Comparison of ENCODE assay signal across 32 mouse cellular contexts in genomic region chr13:59782145-59782544, GRCm38 (mm10). TPM values are rescaled to one million over a fixed set of nuclear protein-coding genes. Genes with fewer than 3 reads are reported as not detected.
DNase-seq lines count a peak whose midpoint lies in the region; ATAC-seq lines count a peak whose summit lies in the region.
"Had no signal": no experiment of that assay in that cellular context is flagged by ENCODE, and none has a peak within 500 bp of the region (broad histone marks: within the 10 kb centered on the region; RNA-seq: fewer than 3 reads in every experiment).

TSS of gene Gm49354 (minus strand) at chr13:59782245.

- no peaks in the 10 kb centered on the region for H3K27me3 ChIP-seq in erythroblast, embryonic 14.5 days (ENCODE audit: control insufficient read depth)
- no peaks in the 10 kb centered on the region for H3K27me3 ChIP-seq in liver, embryonic 15.5 days
- H3K27me3 ChIP-seq in kidney, embryonic 14.5 days (ENCODE audit: control insufficient read depth, insufficient read depth, low read length), result no peaks in the 10 kb centered on the region
- H3K27me3 ChIP-seq: embryonic facial prominence, embryonic 12.5 days; embryonic facial prominence, embryonic 15.5 days; forebrain, embryonic 13.5 days had no signal

- DNase-seq in liver, result no peak
- DNase-seq in cerebellum, adult 11-12 months, result no peak
- DNase-seq: adrenal gland, adult 8-10 months; adrenal gland, postnatal 25 days; cerebellum, adult 2 months; cerebellum, adult 9-11 months; cerebellum, postnatal 25 days; forebrain, postnatal 0 days; gastrocnemius, adult 2 months; gastrocnemius, postnatal 14 days; heart, adult 11 months had no signal

- WGBS in liver, embryonic 15.5 days (ENCODE audit: insufficient replicate concordance), result 73% methylated on average over 7 of the region's 7 CpGs
- 95% methylated on average over 7 of the region's 7 CpGs for WGBS in kidney, embryonic 14.5 days

- no peak for ATAC-seq in erythroblast, adult 5-6 weeks (replicated peaks; ENCODE audit: low FRiP score, poor library complexity, severe bottlenecking)
- ATAC-seq in liver, embryonic 15.5 days (ENCODE audit: insufficient read depth), result no peak
- no peak for ATAC-seq in monocyte, adult 5-6 weeks (replicated peaks; ENCODE audit: insufficient number of reproducible peaks, low FRiP score, low TSS enrichment, poor library complexity, severe bottlenecking)
- no peak for ATAC-seq in kidney, embryonic 14.5 days (ENCODE audit: low FRiP score, low TSS enrichment)
- ATAC-seq: activated CD4-positive, CD25-positive, alpha-beta regulatory T cell, adult 4 months; forebrain, embryonic 13.5 days; forebrain, postnatal 0 days; hindbrain, postnatal 0 days had no signal

- H3K4me3 ChIP-seq in erythroblast, embryonic 14.5 days (replicated peaks), result no peak within 1 kb of the TSS
- no peak within 1 kb of the TSS for H3K4me3 ChIP-seq in liver, embryonic 15.5 days (replicated peaks)
- no peak within 1 kb of the TSS for H3K4me3 ChIP-seq in kidney, embryonic 14.5 days (ENCODE audit: low read length)
- H3K4me3 ChIP-seq: embryonic facial prominence, embryonic 12.5 days; embryonic facial prominence, embryonic 15.5 days; forebrain, embryonic 10.5 days; forebrain, embryonic 13.5 days; gastrocnemius, adult 2 months; hindbrain, embryonic 10.5 days had no signal

- H3K9me3 ChIP-seq in erythroblast, embryonic 14.5 days (ENCODE audit: control insufficient read depth, low read length), result peaks cover 11% of the 10 kb centered on the region
- H3K9me3 ChIP-seq in liver, embryonic 15.5 days (replicated peaks), result no peaks in the 10 kb centered on the region
- no peaks in the 10 kb centered on the region for H3K9me3 ChIP-seq in kidney, embryonic 14.5 days (ENCODE audit: control insufficient read depth, low read length)
- H3K9me3 ChIP-seq: embryonic facial prominence, embryonic 12.5 days; embryonic facial prominence, embryonic 15.5 days; forebrain, embryonic 10.5 days; forebrain, embryonic 13.5 days; hindbrain, embryonic 10.5 days had no signal

- H3K9ac ChIP-seq in liver, embryonic 15.5 days, result no peak within 1 kb of the TSS
- H3K9ac ChIP-seq in kidney, embryonic 14.5 days (ENCODE audit: low read depth, low read length), result no peak within 1 kb of the TSS
- H3K9ac ChIP-seq: embryonic facial prominence, embryonic 12.5 days; embryonic facial prominence, embryonic 15.5 days; forebrain, embryonic 13.5 days; forebrain, postnatal 0 days; hindbrain, embryonic 14.5 days had no signal

- H3K27ac ChIP-seq in liver, embryonic 15.5 days (replicated peaks), result peak within 1 kb of the TSS; percentile 19; the same call in 1 of the 2 replicates
- H3K27ac ChIP-seq in kidney, embryonic 14.5 days (ENCODE audit: low read depth, low read length), result no peak within 1 kb of the TSS
- H3K27ac ChIP-seq: embryonic facial prominence, embryonic 12.5 days; embryonic facial prominence, embryonic 15.5 days; forebrain, embryonic 10.5 days; forebrain, embryonic 13.5 days; gastrocnemius, adult 2 months; hindbrain, embryonic 10.5 days; hindbrain, embryonic 14.5 days; hindbrain, postnatal 0 days had no signal

- H3K4me1 ChIP-seq in erythroblast, embryonic 14.5 days (ENCODE audit: control insufficient read depth), result peaks cover 14% of the 10 kb centered on the region
- peaks cover 3% of the 10 kb centered on the region; the same call in 1 of the 2 replicates for H3K4me1 ChIP-seq in liver, embryonic 15.5 days (replicated peaks)
- H3K4me1 ChIP-seq in kidney, embryonic 14.5 days (ENCODE audit: control insufficient read depth, insufficient read depth, low read length), result no peaks in the 10 kb centered on the region
- H3K4me1 ChIP-seq: embryonic facial prominence, embryonic 12.5 days; embryonic facial prominence, embryonic 15.5 days; forebrain, embryonic 10.5 days; forebrain, embryonic 13.5 days; hindbrain, embryonic 10.5 days had no signal

- H3K36me3 ChIP-seq in erythroblast, embryonic 14.5 days (ENCODE audit: control insufficient read depth), result peaks cover 99% of the 10 kb centered on the region
- H3K36me3 ChIP-seq in liver, embryonic 15.5 days (replicated peaks), result peaks cover 100% of the 10 kb centered on the region
- peaks cover 95% of the 10 kb centered on the region for H3K36me3 ChIP-seq in kidney, embryonic 14.5 days (ENCODE audit: control insufficient read depth, insufficient read depth, low read length)

- no peak within 1 kb of the TSS for H3K4me2 ChIP-seq in liver, embryonic 15.5 days
- no peak within 1 kb of the TSS for H3K4me2 ChIP-seq in kidney, embryonic 14.5 days (replicated peaks; ENCODE audit: low read depth, low read length)
- H3K4me2 ChIP-seq: embryonic facial prominence, embryonic 12.5 days; embryonic facial prominence, embryonic 15.5 days; forebrain, embryonic 13.5 days; heart, embryonic 11.5 days; hindbrain, embryonic 14.5 days had no signal

RNA-seq across cellular contexts. Expression of gene Gm49354, which starts in this region (rescaled TPM):
- polyA plus RNA-seq in erythroblast, embryonic 14.5 days (2012), result 10.5 and 10.8 TPM in 2 replicates
- not detected in 2 replicates for total RNA-seq in erythroblast, adult 5-6 weeks (2015; ENCODE audit: low replicate concordance)
- 254 and 1,206 TPM in 2 replicates for total RNA-seq in erythroblast, adult 5-6 weeks (2017; ENCODE audit: low replicate concordance)
- polyA plus RNA-seq in liver, embryonic 15.5 days (2015; fragmentation: Nextera tagmentation; extraction: Ambion mirVana), result not detected in 2 replicates
- total RNA-seq in monocyte, adult 5-6 weeks (2017), result 9.7 to 54.7 TPM (median 19.1 TPM) in 3 replicates
- not detected in 2 replicates for polyA plus RNA-seq in kidney, embryonic 14.5 days (2014; fragmentation: Nextera tagmentation; extraction: Ambion mirVana)
- total RNA-seq: adrenal gland, adult 8-10 months; adrenal gland, postnatal 25 days; ES-E14; forebrain, postnatal 0 days; gastrocnemius, adult 2 months; gastrocnemius, postnatal 14 days; gastrocnemius, postnatal 4 days; heart, adult 8-10 months; heart, postnatal 25 days; hindbrain, postnatal 0 days had no signal
- polyA plus RNA-seq: activated CD4-positive, CD25-positive, alpha-beta regulatory T cell, adult 4 months; cerebellum, adult 2 months; embryonic facial prominence, embryonic 12.5 days; embryonic facial prominence, embryonic 15.5 days; forebrain, embryonic 10.5 days; forebrain, embryonic 13.5 days; forebrain, postnatal 0 days; frontal cortex, adult 2 months; heart, embryonic 11.5 days; heart, embryonic 14.5 days; heart, postnatal 0 days; hindbrain, embryonic 10.5 days; hindbrain, embryonic 14.5 days; hindbrain, postnatal 0 days had no signal

Comparison
In these comparisons a context has a peak if more than half of its experiments do, and no peak if none do; other contexts are left out.
1. RNA of gene Gm49354 (polyA plus RNA-seq): 10.5 to 10.8 TPM in erythroblast, embryonic 14.5 days; not detected in liver, embryonic 15.5 days and not detected in kidney, embryonic 14.5 days; every median in the first group is over 10 times any median in the second.